Mouse (Mus musculus): ENCODE measurements around the gene Bcam. TPM values are rescaled to one million over a fixed set of nuclear protein-coding genes. Genes with fewer than 3 reads are reported as not detected.

The Bcam gene
- 120 and 150 TPM in 2 replicates for polyA plus RNA-seq (2015; fragmentation: Nextera tagmentation; extraction: Ambion mirVana)

DNA sequence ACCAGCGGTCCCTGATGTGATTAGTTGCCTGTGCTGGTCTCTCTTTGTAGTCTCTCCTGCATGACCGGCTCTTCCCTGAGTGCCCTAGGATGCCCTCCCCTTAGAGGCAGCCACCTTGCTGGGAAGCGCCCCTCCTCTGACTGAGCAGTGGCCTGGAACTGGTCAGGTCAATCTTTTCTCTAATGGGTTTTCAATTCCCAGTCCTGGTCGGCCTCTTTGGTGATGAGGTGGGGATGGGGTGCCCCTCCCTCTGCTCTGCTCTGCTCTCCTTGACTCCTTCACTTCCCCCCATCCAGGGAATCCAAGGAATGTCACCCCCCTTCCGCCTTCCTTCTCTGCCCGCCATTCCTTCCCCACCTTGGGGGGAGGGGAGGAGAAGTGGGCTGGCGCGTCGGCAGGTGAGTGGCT, at the start of gene Bcam:
Gene Bcam, minus strand, starts transcription at position 33 of the 408 bp plus-strand sequence.
- ATAC-seq (ENCODE audit: insufficient number of reproducible peaks, low FRiP score, low TSS enrichment, low read depth), result no peak
- Histone ChIP-seq H3K4me2 (peak within 1 kb of the TSS; percentile 78), H3K27ac (peak within 1 kb of the TSS; percentile 47)

DNA sequence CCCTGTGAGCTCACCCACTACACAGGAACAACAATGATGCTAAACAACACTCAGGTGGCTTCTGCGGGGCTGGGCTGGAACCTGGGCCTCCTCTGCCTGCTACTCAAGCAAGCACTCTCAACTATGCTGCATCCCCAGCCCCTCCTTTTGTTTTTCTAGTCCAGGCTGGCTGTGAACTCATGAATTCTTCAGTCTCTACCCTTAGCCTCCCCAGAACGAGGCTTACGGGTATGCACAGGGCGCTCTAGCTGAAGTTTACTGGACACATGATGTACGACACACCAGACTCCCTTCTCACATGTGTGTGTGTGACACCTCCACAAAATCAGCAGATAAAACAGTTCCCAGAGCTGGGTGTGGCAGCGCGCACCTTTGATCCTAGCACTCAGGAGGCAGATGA, 48.1 kb upstream of the Bcam start:
- Histone ChIP-seq H3K9ac (no peak overlapping the region), H3K9me3 (no peaks in the 10 kb centered on the region), H3K27me3 (peaks cover 23% of the 10 kb centered on the region), H3K27ac (no peak overlapping the region), H3K4me1 (peaks cover 50% of the 10 kb centered on the region), H3K4me3 (no peak overlapping the region), H3K4me2 (no peak overlapping the region), H3K36me3 (no peaks in the 10 kb centered on the region)
- 78% methylated on average over 7 of the region's 7 CpGs for WGBS
- no peak for ATAC-seq (ENCODE audit: insufficient number of reproducible peaks, low FRiP score, low TSS enrichment, low read depth)

More for the DNA sequence above, at the start of gene Bcam:
- H3K36me3 ChIP-seq, result no peaks in the 10 kb centered on the region
- peak within 1 kb of the TSS; percentile 44 for H3K9ac ChIP-seq
- no peaks in the 10 kb centered on the region for H3K27me3 ChIP-seq
- 5% methylated on average over 9 of the region's 9 CpGs for WGBS
- peaks cover 27% of the 10 kb centered on the region for H3K4me1 ChIP-seq
- no peaks in the 10 kb centered on the region for H3K9me3 ChIP-seq
- peak within 1 kb of the TSS; percentile 47 for H3K4me3 ChIP-seq

DNA sequence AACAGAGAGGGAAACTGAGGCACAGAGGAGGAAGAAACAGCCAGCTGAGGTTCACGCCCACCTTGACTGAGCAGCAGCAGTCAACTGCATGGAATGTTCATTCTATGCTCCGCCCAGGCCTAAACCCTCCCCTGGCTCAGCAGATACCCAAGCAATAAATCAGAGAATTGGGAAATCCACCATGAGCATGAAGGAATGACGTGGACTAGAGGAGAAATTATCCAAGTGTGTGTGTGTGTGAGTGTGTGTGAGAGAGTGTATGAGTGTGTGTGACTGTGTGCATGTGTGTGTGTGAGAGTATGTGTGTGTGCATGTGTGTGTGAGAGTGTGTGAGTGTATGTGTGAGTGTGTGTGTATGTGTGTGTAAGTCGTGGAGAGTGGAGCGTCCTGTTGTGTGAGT, 47.6 kb upstream of the Bcam start:
- Histone ChIP-seq H3K27me3 (peaks cover 28% of the 10 kb centered on the region), H3K4me1 (peaks cover 46% of the 10 kb centered on the region)

DNA sequence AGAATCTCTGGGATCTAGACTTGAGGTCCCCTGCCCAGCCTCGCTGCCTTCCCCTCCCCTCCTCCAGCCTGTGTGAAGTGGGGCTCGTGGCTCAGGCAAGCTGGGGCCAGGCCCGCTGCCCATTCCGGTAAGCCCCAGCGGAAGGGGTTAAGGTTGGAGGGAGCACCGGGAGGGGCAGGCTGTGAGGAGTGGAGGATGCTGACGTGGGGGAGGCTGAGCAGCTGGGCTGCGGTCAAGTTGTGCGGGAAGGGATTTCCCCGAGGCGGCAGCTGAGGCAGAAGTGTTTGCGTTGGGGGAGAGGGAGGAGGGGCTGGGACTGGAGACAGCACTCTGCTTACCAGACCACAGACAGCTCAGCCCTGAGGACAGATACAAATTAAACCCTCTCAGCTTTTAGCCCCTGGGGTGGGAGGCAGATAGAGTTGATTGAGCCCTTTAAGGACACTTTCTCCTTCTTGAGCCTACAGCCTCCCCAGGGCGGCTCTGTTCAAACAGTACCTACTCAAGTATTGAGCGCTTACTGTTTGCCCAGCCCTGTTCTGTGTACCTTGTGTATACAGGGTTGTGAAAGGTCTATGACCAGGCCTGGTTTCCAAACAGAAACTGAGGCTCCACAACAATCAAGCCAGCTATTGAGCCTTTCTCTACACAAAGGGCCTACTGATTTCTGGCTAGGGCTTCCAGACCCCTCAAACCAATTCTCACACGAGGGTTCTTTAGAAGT, 46.7 kb upstream of the Bcam start:
- ATAC-seq (ENCODE audit: insufficient number of reproducible peaks, low FRiP score, low TSS enrichment, low read depth), result peak; percentile 35; the same call in 1 of the 2 replicates
- WGBS, result 9% methylated on average over 15 of the region's 15 CpGs
- no peaks in the 10 kb centered on the region for H3K9me3 ChIP-seq

More for the DNA sequence above, 47.6 kb upstream of the Bcam start:
- Histone ChIP-seq H3K4me2 (no peak overlapping the region), H3K4me3 (no peak overlapping the region), H3K36me3 (no peaks in the 10 kb centered on the region), H3K27ac (no peak overlapping the region), H3K9me3 (no peaks in the 10 kb centered on the region), H3K9ac (no peak overlapping the region)
- 64% methylated on average over 5 of the region's 5 CpGs for WGBS
- ATAC-seq (ENCODE audit: insufficient number of reproducible peaks, low FRiP score, low TSS enrichment, low read depth), result no peak

DNA sequence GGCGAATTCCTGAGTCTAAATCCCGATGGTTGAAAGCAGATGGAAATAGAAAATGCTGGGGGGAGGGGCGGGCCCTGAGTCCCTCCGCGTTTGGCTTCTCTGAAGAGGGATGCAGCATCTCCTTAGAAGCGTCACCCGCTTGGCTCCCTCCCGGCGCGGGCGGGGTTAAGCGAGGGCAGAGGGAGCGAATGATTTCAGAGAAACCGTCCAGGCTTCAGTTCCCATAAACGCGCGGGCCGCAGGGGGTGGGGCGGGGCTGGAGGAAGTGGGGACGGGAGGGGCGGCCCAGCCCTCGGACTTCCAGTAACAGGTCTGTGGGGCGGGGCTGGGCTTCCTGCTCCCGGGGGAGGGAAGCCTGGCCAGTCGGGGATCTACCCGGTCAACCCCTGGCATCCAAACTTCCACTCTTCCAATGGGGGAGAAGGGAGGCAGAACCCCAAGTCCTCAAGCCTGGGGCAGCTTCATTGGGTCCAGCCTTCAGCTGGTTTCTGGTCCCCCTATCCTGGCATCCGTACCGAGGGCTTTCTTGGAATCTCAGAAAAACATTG, 45.5 kb upstream of the Bcam start:
- WGBS, result under 1% methylated on average over 23 of the region's 28 CpGs
- H3K27ac ChIP-seq, result peak overlapping the region; percentile 74

More for the DNA sequence above, 46.7 kb upstream of the Bcam start:
- Histone ChIP-seq H3K4me2 (peak overlapping the region; percentile 69), H3K27me3 (peaks cover 26% of the 10 kb centered on the region), H3K36me3 (no peaks in the 10 kb centered on the region), H3K4me3 (peak overlapping the region; percentile 42), H3K27ac (peak overlapping the region; percentile 74), H3K9ac (no peak overlapping the region), H3K4me1 (peaks cover 38% of the 10 kb centered on the region)

DNA sequence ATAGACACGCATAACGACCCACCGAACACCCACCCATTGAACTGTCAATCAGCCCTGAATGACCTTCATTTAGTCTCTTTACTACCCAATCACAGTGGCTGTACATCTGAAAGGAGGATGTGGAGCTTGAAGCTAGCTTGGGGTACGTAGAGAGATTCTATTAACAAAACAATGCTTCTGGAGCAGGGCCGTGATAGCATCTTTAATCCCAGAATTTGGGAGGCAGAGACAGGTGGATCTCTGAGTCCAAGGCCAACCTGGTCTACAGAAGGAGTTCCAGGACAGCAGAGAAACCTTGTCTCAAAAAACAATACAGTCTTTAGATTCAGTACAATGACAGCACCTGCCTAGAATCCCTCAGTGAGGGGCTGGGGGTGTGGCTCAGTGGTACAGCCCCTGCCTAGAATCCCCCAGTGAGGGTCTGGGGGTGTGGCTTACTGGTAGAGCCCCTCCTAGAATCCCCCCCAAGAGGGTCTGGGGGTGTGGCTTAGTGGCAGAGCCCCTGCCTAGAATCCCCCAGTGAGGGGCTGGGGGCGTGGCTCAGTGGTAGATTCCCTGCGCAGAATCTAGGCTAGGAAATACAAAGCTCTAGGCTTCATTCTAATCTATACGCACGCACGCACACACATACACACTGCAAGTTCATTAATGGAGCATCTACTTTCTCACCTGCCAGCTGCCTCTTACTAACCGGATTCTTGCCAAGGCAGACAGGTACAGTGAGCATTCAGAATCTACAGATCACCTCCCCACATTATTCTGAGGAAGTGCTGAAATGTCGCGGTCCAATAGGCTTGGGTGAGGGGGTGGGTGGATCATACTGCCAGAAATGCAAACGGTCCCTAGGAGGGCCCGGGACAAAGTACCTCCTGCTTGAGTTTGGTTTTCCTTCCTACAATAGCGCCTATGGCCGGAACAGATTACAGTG, 44.7 kb upstream of the Bcam start:
- Histone ChIP-seq H3K4me1 (peaks cover 40% of the 10 kb centered on the region), H3K36me3 (no peaks in the 10 kb centered on the region), H3K9me3 (no peaks in the 10 kb centered on the region), H3K4me3 (peak overlapping the region; percentile 42), H3K4me2 (peak overlapping the region; percentile 69), H3K9ac (peak overlapping the region; percentile 23; the same call in 1 of the 2 replicates), H3K27ac (peak overlapping the region; percentile 74), H3K27me3 (peaks cover 30% of the 10 kb centered on the region)
- ATAC-seq (ENCODE audit: insufficient number of reproducible peaks, low FRiP score, low TSS enrichment, low read depth), result no peak
- 31% methylated on average over 17 of the region's 17 CpGs for WGBS

More for the DNA sequence above, 45.5 kb upstream of the Bcam start:
- Histone ChIP-seq H3K27me3 (peaks cover 26% of the 10 kb centered on the region), H3K4me3 (peak overlapping the region; percentile 42), H3K9ac (peak overlapping the region; percentile 23; the same call in 1 of the 2 replicates), H3K9me3 (no peaks in the 10 kb centered on the region), H3K36me3 (no peaks in the 10 kb centered on the region), H3K4me2 (peak overlapping the region; percentile 69), H3K4me1 (peaks cover 33% of the 10 kb centered on the region)
- peak; percentile 55 for ATAC-seq (ENCODE audit: insufficient number of reproducible peaks, low FRiP score, low TSS enrichment, low read depth)

DNA sequence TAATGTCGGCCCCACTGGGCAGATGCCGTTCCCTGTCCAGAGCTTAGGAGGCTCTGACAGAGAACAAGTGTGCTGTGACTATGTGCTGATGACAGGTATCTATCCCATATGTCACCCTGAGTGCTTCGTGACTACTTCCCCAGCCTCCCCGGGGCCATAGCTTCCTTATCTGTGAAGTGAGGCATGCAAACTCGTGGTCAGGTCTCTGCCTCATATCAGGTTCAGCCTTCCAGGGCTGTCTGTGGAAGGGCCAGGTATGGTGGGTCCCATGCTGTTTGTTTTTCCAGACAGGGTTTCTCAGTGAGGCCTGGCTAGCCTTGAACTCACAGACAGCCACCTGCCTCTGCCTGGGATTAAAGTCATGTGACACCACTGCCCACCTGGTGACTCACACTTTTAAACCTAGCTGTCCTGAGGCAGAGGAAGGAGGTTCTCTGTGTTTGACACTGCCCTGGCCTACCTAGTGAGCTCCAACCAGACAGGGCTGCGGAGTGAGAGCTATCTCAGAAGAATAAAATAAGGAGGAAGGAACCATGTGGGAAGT, 42.8 kb upstream of the Bcam start:
- Histone ChIP-seq H3K9ac (no peak overlapping the region), H3K27ac (no peak overlapping the region), H3K4me3 (no peak overlapping the region), H3K9me3 (no peaks in the 10 kb centered on the region), H3K4me2 (no peak overlapping the region), H3K4me1 (peaks cover 48% of the 10 kb centered on the region), H3K36me3 (no peaks in the 10 kb centered on the region), H3K27me3 (peaks cover 49% of the 10 kb centered on the region)
- 81% methylated on average over 6 of the region's 6 CpGs for WGBS
- no peak for ATAC-seq (ENCODE audit: insufficient number of reproducible peaks, low FRiP score, low TSS enrichment, low read depth)

DNA sequence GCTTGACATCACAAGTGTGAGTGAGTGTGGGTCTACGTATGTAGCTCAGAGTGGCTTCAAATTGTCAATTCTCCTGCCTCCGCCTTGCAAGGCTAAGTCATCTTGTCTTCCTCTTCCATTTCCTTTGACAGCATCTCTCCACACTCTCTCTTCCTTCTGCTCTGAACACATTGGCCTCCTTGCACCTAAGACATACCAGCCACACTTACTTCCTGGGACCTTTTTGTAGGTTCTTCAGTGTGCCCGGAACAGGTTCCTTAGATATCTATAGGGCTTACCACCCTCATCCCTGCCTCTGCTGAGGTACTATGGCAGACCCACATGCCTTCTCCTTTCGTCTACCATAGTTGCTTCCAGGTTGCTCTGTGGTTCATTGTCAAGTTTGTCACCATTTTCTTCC, 42.3 kb upstream of the Bcam start:
- Histone ChIP-seq H3K4me1 (peaks cover 44% of the 10 kb centered on the region), H3K4me2 (no peak overlapping the region), H3K27ac (no peak overlapping the region), H3K4me3 (no peak overlapping the region), H3K36me3 (no peaks in the 10 kb centered on the region), H3K9ac (no peak overlapping the region), H3K9me3 (no peaks in the 10 kb centered on the region), H3K27me3 (peaks cover 54% of the 10 kb centered on the region)
- 77% methylated on average over 4 of the region's 4 CpGs for WGBS
- ATAC-seq (ENCODE audit: insufficient number of reproducible peaks, low FRiP score, low TSS enrichment, low read depth), result no peak

DNA sequence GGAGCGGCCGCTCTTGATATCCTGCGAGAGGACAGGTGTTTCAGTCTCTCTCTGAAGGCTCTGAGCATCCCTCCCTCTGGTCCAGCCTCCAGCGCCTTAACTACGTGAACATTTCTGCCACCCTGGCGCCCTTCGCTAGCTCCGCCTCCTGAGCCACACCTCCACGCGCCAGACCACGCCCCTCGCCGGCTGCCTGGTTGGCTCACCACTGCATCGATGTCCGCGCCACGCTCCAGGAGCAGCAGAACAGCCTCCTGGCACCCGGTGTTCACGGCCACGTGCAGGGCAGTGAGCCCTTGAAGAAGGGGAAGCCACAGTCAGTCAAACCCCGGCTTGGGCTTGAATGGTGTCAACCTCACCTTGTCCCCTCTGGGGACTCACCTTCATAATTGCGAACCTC, 40.3 kb upstream of the Bcam start:
- Histone ChIP-seq H3K9me3 (no peaks in the 10 kb centered on the region), H3K4me2 (peak overlapping the region; percentile 25), H3K27ac (no peak overlapping the region), H3K9ac (no peak overlapping the region), H3K4me1 (peaks cover 24% of the 10 kb centered on the region), H3K4me3 (peak overlapping the region; percentile 12; the same call in 1 of the 2 replicates), H3K36me3 (no peaks in the 10 kb centered on the region), H3K27me3 (peaks cover 55% of the 10 kb centered on the region)
- 5% methylated on average over 22 of the region's 22 CpGs for WGBS
- no peak for ATAC-seq (ENCODE audit: insufficient number of reproducible peaks, low FRiP score, low TSS enrichment, low read depth)

DNA sequence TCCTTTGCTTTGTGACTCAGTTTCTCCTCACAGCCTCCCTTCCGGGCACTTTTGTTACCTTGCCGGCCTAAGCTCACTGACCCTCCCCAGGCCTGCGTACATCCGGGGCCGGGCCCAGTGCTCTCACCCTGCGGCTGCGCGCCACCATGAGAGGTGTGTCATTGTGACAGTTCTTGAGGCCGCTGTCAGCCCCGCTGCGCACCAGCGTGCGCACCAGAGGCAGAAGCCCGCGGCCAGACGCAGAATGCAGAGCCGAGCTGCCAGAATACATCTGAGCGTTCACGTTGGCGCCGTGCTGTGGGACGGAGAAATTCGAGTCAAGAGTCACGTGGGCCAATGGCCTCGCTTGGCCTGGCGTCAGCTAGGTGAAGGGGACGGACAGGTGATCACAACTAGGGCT, 38.6 kb upstream of the Bcam start:
- Histone ChIP-seq H3K9ac (no peak overlapping the region), H3K27ac (no peak overlapping the region), H3K27me3 (peaks cover 55% of the 10 kb centered on the region), H3K4me3 (peak overlapping the region; percentile 13; the same call in 1 of the 2 replicates), H3K36me3 (no peaks in the 10 kb centered on the region), H3K4me2 (peak overlapping the region; percentile 32), H3K9me3 (no peaks in the 10 kb centered on the region), H3K4me1 (peaks cover 17% of the 10 kb centered on the region)
- 5% methylated on average over 27 of the region's 27 CpGs for WGBS
- ATAC-seq (ENCODE audit: insufficient number of reproducible peaks, low FRiP score, low TSS enrichment, low read depth), result no peak

DNA sequence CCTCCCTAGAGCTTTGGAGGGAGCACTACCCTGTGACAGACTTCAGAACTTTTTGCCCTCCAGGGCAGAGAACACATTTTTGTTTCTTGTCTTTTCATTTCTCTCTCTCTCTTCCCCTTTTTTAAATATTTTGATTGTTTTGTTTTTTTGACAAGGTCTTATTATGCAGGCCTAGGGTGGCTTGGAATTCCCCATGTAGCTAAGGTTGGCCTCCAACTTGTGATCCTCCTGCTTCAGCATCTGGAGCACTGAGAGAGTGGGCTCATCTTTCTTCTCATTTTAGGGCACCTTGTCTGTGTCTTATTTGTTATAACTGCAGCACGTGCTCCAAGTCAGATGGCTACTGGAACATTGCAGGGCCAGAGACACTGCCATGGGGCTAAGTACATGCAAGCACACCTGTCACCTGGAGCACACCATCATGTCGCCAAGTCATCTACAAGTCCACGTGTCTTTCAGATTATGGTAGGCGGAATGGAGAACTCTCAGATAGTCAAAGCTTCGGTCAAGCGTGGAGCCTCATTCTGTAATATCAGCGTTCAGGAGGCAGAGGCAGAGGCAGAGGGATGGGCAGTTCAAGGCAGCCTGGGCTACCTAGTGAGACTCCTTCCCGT, 35.6 kb upstream of the Bcam start:
- Histone ChIP-seq H3K27me3 (peaks cover 34% of the 10 kb centered on the region), H3K9me3 (no peaks in the 10 kb centered on the region), H3K4me2 (no peak overlapping the region), H3K9ac (no peak overlapping the region), H3K27ac (no peak overlapping the region), H3K4me1 (peaks cover 17% of the 10 kb centered on the region), H3K4me3 (no peak overlapping the region), H3K36me3 (no peaks in the 10 kb centered on the region)
- no peak for ATAC-seq (ENCODE audit: insufficient number of reproducible peaks, low FRiP score, low TSS enrichment, low read depth)
- WGBS, result 80% methylated on average over 8 of the region's 8 CpGs
